Mouse (Mus musculus) heart, adult 8-10 months (tissue): ENCODE measurements around the gene Tyrp1. TPM values are rescaled to one million over a fixed set of nuclear protein-coding genes. Genes with fewer than 3 reads are reported as not detected.

Experiments
- DNase-seq: peaks from one replicate; pipeline ENCODE4 v3.0.0; 2022; ENCODE audit warnings: low spot score
- total RNA-seq, 4 experiments: library from RNA; stranded (reverse); gene quantifications; 2 replicates each; pipeline ENCODE4 v1.2.4; 2022

Gene Tyrp1
- under 1 TPM in 2 of 4 experiments, not detected in 2; 0.35 to 0.50 TPM for total RNA-seq

DNA sequence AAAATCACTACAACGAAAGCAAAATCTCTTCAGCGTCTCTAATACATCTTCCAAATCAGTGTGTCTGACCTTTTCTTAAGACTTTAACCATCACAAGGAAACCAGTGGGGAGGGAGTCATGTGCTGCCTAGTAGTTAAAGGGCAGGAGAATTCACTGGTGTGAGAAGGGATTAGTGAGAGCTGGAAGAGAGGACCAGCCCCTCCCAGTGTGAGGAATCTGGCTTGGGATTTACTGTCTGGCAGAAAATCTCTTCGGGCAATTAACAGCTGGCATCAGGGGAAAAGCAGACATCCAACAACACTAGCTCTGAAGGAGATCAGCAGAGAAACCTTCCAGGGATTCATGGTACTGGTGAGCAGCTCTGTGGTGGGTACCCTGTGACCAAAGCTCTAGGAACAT, at the start of gene Tyrp1:
Gene Tyrp1, plus strand, starts transcription at position 74 of the 400 bp plus-strand sequence.
- no peak for DNase-seq

DNA sequence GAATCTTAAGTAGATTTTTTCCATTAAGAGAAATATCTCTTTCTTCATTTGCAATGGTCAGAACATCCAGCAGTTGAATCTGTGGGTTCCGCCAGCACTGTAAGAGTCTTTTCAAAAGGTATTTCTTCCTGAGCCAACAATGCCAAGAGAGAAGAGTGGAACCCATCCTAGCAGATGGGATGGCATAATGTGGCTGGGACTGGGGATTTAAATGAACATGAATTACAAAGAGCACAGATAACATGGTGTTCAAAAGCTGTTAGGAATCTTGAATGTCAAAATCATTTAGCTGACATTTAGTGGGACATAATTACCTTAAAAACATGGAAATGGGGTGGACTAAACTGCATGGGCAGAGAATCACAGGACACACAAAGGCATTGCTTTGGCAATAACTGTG, 45.6 kb upstream of the Tyrp1 start:
- no peak for DNase-seq

GRCm38 (mm10) chr4:80819511-80819910, 14.4 kb upstream of the Tyrp1 start:
- no peak for DNase-seq

DNA sequence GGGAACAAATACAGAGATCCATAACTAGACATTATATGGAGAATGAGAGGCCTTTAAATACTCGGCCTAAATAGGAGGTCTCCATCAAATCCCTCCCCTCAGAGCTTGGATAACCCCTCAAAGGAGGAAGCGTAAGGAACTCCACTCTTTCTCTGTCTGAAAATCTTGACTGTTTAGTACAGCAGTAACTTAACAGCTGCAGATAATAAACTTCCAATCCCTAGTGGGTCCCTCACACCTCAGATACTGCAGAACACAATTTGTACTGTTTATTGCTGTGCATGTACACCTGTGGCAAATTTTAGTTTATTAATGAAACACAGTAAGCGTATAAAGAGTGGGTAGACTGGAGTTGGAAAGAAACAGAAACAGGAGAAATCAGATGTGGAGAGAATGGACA, 12.0 kb upstream of the Tyrp1 start:
- no peak for DNase-seq

DNA sequence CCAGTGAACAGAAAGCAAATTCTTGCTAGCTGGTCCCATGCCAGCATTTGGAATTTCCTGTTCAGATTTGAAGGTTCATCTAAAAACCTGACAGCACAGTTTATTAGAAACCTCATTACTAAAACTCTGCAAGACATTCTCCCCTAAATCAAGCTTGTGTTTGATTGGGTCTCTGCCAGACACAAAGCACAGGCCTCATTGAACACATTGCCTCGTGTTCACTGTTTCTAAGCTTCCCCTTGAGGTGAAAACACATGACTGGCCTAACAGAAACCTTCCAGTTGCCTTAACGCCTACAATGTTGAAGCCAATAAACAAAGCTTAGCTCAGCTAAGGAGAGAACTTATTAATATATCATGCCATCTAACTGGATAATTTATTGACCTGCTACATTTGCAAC, 5.7 kb upstream of the Tyrp1 start:
- no peak for DNase-seq

DNA sequence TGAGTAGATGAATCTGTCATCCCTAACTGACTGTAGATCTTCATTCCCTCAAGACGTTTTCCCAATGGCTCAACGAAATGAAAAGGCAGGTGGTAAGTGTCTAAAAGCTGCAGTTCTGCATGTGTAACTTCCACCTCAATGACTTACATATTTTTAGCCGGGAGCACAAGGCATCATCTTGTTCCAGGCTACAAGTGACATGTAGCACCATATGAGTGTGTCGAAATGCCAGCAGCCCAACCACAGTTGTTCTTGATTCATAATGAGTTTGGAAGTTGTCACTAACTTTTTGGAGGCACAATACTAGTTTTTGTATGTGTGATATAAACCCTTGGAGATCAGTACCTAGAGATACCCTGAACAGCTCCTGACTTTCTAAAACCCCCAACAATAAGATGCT, 5.4 kb downstream of the Tyrp1 start:
- no peak for DNase-seq

DNA sequence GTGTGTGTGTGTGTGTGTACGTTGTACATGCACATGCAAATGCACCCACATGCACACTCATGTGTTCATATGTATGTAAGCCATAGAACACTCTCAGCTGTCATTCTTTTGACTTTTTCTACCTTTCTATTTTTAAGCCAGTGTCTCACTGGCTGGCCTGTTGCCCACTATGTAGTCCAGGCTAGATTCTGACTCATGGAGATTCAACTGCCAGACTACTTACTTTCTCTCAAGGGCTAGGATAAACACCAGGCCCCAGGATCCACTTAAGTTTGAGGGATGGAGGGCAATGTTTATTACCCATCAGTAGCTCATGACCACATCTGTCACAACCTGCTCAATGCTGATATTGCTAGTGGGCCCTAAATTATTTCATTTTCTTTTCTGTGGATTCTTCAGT, 8.1 kb downstream of the Tyrp1 start:
- no peak for DNase-seq

GRCm38 (mm10) chr4:80843752-80844151, 9.8 kb downstream of the Tyrp1 start:
- DNase-seq = no peak

DNA sequence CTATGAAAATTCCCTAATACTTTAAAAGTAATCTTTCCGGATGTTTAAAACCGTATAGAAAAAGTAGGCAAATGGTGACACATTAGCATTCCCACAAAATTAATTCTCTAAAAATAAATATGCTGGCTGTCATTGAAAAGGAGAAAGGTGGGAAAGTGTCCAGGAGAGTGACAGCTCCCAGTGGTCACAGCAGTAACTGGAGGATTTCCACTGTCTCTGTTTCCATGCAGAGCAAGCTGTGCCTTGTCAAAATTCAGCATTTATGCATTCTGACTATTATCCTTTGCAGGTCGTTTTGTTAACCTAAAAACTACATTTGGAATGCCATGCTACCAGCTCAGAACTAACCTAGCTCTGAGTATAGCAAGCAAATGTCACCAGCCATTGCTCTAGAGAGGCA, 12.1 kb downstream of the Tyrp1 start:
- DNase-seq = no peak

- no peak for DNase-seq
These were observed 18.9 kb downstream of the Tyrp1 start for GRCm38 (mm10) chr4:80852590-80853425.

- DNase-seq = no peak
These were observed 21.6 kb downstream of the Tyrp1 start for GRCm38 (mm10) chr4:80855495-80855894.

DNA sequence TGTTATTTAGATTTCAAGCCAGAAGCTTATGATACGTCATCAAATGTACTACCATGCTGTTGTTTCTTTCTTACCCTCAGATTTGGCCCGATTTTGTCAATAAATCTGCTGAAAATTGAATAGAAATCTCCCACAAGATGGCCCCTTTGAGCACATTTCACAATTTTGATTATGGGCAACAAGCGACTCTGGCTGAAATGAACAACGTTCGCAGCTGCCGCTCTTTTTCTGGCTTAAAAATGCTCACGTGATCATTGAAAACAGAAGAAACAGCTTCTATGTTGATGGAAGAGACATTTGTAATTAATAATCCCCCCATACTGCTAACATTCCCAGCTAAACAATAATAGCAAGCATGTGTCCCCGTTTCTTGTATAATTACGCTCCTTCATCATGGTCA, 29.0 kb downstream of the Tyrp1 start:
- no peak for DNase-seq

DNA sequence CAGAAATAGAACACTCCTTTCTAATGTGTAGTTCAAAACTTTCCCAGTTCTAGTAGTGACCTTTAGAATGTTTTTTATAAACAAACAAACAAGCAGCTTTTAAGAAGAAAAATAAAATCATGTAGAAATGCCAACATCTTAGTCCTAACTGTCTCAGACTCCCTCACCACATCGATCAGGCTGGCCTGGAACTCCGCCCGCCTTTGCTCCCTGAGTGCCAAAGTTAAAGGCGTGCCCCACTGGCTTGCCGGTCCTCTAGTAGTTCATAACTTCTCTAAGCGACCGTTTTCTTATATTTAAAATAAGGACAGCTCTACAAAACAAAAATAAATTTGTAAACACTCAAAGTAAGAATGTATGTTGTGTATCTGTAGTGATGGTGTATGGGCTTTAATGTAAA, 30.0 kb downstream of the Tyrp1 start:
- DNase-seq = no peak

DNA sequence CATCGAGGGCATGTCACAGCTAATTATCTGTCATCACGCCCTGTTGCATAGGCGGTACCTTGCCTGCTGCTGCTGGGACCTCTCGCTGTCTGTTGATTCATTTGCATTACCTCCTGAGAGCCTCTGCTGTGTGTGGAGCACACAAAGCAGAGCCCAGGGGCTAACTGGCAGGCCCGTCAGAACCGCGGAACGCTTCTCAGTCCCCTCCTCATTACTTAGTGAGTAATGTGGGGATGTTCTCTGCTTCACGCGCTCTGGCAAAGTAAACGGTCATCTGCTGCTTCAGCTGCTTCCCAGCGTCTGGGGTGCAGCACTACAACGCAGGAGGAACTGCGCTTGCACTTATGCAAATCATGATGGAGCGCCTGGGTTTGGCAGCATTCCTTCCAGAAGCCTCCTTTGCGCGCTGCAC, 30.6 kb downstream of the Tyrp1 start:
- no peak for DNase-seq

DNA sequence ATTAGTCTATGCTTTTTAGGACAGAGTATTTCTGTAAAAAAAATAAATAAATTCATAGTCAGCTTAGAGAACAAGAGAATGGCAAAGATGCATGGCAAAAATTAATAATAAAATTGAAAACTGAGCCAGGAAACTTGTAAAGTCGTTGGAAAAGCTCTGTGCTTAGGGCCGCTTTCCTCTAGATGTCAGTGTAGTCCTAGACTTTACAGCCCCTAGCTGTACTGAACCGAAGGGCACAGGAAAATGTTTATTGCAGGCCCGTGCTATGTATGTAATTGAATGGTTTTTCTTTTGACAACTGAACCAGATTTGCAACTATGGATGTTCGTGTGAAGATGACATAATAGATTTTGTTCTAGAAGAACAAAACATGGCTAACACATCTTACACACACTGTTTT, 32.1 kb downstream of the Tyrp1 start:
- no peak for DNase-seq

- DNase-seq = no peak
These were observed 35.7 kb downstream of the Tyrp1 start for GRCm38 (mm10) chr4:80869598-80869997.

- DNase-seq = no peak
These were observed 39.1 kb downstream of the Tyrp1 start for GRCm38 (mm10) chr4:80872847-80873644.

GRCm38 (mm10) chr4:80874121-80874859, 40.4 kb downstream of the Tyrp1 start:
- DNase-seq = no peak

DNA sequence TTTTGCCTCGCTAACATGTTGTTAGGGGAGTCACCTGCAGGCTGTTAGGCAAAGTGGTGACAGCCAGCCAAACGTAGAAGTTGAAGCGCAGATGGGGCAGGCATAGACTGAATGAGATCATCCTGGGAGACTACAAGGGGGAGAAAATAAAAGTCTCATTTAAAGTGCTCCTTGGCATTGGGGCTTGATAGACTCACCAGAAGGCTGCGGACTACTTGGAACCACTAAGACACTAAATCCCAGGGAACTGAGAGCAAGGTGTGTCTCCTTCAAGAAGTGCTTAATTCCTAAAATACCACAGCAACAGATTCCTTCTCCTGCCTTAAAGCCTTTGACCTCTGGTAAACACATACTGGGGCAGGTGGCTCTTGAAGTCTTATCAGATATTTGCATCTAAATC, 41.1 kb downstream of the Tyrp1 start:
- DNase-seq = no peak

DNA sequence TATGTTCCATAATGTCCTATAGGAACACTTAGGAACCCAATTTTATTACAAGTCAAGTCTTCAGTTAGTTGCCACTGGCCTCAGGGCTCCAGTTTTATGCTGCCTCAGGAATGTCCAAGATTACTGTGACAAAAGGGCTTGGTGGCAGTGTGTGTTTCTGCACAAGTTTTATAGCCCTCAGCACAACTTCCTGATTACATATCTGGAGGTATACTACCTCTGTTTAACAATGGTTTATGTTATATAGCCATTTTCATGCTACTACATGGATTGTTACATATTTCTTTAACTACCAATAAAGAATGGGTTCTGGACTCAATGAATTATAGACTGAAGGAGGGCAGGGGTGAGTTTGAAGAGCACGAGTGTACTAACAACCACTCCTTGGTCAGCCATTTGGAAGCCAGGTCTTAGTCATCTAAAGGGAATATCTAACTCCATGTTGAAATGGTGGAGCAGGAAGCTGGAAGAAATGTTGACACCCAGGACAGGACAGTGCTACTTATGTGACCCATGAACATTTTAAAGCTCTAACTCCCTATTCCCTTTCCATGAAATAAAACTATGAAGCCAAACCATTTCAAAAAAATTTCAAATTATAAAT, 48.2 kb downstream of the Tyrp1 start:
- DNase-seq = no peak

- DNase-seq = no peak
These were observed 52.7 kb downstream of the Tyrp1 start for GRCm38 (mm10) chr4:80886631-80887030.

DNA sequence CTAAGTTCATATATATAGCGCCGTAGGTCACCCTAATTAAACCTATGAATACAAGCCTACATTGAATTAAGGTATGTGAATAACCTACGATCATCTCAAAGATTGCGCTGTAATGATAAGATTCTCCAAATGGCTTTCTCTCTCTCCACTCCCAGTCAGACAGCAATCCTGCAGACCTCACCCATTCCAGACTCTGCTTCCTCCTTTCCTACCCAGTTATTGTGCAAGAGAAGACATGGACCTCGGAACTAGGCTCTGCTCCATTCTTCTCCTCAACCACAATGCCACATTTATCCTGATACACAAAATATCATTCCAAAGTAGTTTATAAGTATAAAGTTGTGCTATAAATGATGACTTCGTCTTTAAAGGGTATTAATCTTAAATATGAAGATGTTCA, 57.1 kb downstream of the Tyrp1 start:
- no peak for DNase-seq
